Mouse (Mus musculus) megakaryocyte progenitor cell, adult 5-6 weeks (primary cell): Measurements from ENCODE around the gene Fgf6. TPM values are rescaled to one million over a fixed set of nuclear protein-coding genes. Genes with fewer than 3 reads are reported as not detected.

Experiments
- total RNA-seq, 2 experiments: library from RNA; stranded (forward) in 1 of 2; stranded (reverse) in 1 of 2; fragments of 157-497, 149-512 nt in 1 of 2; fragments of 200-1000 nt in 1 of 2; gene quantifications; 2 replicates each; pipeline versions ENCODE4 v1.2.3 to v1.2.4; 2015 to 2017

Fgf6 gene
- total RNA-seq, 2 experiments from 2014 or later: not detected

Other genes starting within 250 kb of the Fgf6 start
- gene Ndufa9, start 166.4 kb upstream of the Fgf6 start, total RNA-seq (2015): 90.6 and 92.1 TPM in 2 replicates
- gene Ndufa9, start 166.4 kb upstream of the Fgf6 start, total RNA-seq (2017): 154 and 161 TPM in 2 replicates
- not detected in 2 replicates for gene Akap3, start 162.5 kb upstream of the Fgf6 start, total RNA-seq (2015)
- gene Akap3, start 162.5 kb upstream of the Fgf6 start, total RNA-seq (2017): not detected in 2 replicates
- gene Dyrk4, start 93.7 kb upstream of the Fgf6 start, total RNA-seq (2015): 0.17 TPM in 1 of 2 replicates, not detected in the other
- 0.88 TPM in 1 of 2 replicates, not detected in the other for gene Dyrk4, start 93.7 kb upstream of the Fgf6 start, total RNA-seq (2017)
- 37.9 and 44.3 TPM in 2 replicates for gene Rad51ap1, start 76.0 kb upstream of the Fgf6 start, total RNA-seq (2015)
- gene Rad51ap1, start 76.0 kb upstream of the Fgf6 start, total RNA-seq (2017): 137 and 188 TPM in 2 replicates
- 33.7 and 52.4 TPM in 2 replicates for gene D6Wsu163e, start 75.6 kb upstream of the Fgf6 start, total RNA-seq (2015)
- gene D6Wsu163e, start 75.6 kb upstream of the Fgf6 start, total RNA-seq (2017): 39.0 and 56.7 TPM in 2 replicates
- not detected in 2 replicates for gene Fgf23, start 57.3 kb downstream of the Fgf6 start, total RNA-seq (2015)
- not detected in 2 replicates for gene Fgf23, start 57.3 kb downstream of the Fgf6 start, total RNA-seq (2017)
- gene Tigar, start 94.0 kb downstream of the Fgf6 start, total RNA-seq (2015): 8.4 and 9.8 TPM in 2 replicates
- gene Tigar, start 94.0 kb downstream of the Fgf6 start, total RNA-seq (2017): 8.0 and 13.7 TPM in 2 replicates
- gene Ccnd2, start 136.6 kb downstream of the Fgf6 start, total RNA-seq (2015): 76.9 and 124 TPM in 2 replicates
- gene Ccnd2, start 136.6 kb downstream of the Fgf6 start, total RNA-seq (2017): 38.8 and 51.4 TPM in 2 replicates